Mouse (Mus musculus): ENCODE results near the gene Bard1.
A peak's percentile ranks its signal among the peaks of the same experiment; 100 is the strongest.

The Bard1 gene

GRCm38 (mm10) chr1:71102344-71103173 is at the start of gene Bard1:
Gene Bard1 (minus strand): TSS chr1:71103146.
- peak; percentile 99 for DNase-seq (ENCODE audit: low read depth, low spot score)

- no peak for DNase-seq (ENCODE audit: low read depth, low spot score)
Measured at GRCm38 (mm10) chr1:71127171-71127570, 24.2 kb upstream of the Bard1 start.

DNA sequence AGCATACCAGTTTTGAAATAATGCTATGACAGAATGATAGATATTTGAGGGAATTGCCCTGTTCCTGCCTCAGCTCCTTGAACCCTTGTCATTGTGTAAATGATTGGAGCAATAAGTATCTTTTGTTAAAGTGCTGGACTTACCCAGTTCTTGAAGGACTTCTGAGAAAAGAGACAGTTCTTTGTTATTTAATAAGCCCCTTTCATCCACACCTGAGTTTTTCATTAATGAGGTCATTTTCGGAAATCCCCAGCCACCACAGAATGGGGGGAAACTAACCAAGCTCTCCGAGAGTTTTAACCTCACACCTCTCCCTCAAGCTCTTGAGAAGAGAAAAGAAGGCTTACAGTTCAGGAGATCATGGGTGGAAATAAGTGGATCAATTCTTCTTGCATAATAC is 15.6 kb upstream of the Bard1 start:
- DNase-seq (ENCODE audit: low read depth, low spot score): no peak

GRCm38 (mm10) chr1:71117253-71117652 is 14.3 kb upstream of the Bard1 start:
- DNase-seq (ENCODE audit: low read depth, low spot score): no peak

DNA sequence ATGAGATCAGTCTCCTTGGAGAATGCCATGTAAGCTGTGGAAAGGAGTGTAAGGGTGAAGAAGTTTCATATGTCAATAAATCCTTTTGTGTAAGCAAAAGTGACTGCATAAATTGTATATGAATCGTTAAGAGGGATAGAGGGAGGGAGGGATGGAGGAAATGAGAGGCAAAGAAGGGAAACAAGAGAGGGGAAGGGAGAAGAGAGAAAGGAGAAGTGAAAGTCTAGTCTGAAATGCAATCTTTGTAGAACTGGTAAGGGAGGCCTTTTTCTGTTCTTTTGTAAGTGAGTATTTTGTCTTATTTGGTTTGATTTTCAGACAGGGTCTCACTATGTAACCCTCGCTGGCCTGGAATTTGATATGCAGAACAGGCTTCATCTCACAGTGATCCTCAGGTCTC is 12.8 kb upstream of the Bard1 start:
- no peak for DNase-seq (ENCODE audit: low read depth, low spot score)

DNA sequence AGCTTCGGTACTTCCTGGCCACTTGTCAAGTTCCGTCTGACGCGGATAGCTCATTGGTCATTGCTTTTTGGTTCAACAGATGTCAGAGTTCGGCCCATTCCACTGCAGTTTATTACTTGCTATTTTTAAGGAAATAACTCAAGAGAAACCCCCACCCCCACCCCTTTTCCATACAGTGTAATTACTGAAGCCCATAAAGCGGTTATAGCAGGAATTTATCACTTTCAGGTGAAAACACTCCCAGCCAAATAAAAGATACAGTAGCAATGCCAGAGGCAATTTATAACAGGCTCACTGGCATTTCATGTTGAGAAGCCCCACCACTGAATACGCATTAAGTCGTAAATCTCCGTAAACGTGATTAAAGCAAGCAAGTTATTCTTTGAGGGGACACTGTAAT is 6.9 kb upstream of the Bard1 start:
- no peak for DNase-seq (ENCODE audit: low read depth, low spot score)

DNA sequence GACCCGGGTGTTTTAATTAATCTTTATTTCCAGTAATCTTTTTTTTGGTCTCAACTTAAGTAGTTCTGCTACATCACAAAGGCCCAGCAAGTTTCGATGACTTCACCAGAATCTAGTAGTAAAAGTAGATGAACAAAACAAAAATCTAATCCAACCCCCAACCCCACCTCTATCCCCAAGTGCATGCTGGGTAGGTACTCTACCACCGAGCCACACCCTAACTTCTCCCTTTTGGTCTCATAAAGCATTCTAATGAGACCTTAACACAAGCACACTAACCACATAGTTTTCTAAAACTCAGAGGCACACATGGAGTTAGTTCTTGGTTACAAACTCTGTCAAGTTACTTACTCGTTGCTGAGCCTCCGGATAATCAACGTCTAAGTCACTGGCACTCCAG is 3.2 kb upstream of the Bard1 start:
- no peak for DNase-seq (ENCODE audit: low read depth, low spot score)

GRCm38 (mm10) chr1:71105724-71106123 is 2.8 kb upstream of the Bard1 start:
- DNase-seq (ENCODE audit: low read depth, low spot score): no peak

- DNase-seq (ENCODE audit: low read depth, low spot score): peak; percentile 5
Measured at GRCm38 (mm10) chr1:71103174-71103864, 373 bp upstream of the Bard1 start.

DNA sequence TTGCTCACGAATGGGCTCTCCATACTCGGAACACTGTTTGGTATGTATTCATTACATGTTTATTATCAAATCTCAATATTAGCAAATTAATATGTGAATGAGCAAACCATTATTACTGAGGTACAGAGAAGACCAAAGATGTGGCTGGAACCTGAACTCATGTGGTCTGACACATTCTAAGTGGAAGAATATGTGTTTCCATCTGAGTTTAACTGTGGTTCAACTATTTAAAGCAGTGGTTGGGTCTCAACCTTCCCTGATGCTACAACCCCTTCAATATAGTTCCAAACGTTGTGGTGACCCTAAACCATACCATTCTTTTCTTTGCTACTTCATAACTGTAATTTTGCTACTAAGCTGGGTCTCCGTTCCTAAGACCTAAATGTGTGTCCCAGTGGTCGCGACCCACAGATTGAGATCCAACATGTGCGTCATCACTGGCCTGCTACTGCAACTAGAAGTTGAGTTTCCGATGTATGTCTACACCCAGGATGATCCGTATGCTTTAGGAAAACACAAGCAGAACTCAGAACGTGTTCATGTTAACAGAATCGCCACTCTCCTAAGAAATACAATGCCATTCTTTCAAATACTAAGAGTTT is 1.5 kb downstream of the Bard1 start:
- peak; percentile 22 for DNase-seq (ENCODE audit: low read depth, low spot score)

- peak; percentile 12 for DNase-seq (ENCODE audit: low read depth, low spot score)
Measured at GRCm38 (mm10) chr1:71100591-71101368, 2.2 kb downstream of the Bard1 start.

GRCm38 (mm10) chr1:71099945-71100515 is 2.9 kb downstream of the Bard1 start:
- DNase-seq (ENCODE audit: low read depth, low spot score): peak; percentile 17

DNA sequence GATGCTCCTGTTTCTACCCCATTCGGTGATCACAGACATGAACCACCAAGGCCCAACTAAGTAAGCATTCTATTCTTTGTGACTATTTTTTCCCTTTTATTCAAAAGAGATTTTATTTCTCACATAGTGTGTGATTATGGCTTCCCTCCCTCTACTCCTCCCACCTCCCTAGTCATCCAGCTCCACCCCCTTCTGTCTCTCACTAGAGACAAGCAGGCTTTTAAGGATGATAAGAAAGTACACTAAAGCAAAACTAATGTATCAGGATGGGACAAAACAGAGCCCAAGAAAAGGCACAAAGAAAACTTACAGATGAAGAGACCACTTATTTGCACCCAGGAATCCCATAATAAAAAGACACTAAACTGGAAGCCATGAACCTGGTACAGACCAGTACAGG is 6.9 kb downstream of the Bard1 start:
- DNase-seq (ENCODE audit: low read depth, low spot score): peak; percentile 56

GRCm38 (mm10) chr1:71095211-71095805 is 7.6 kb downstream of the Bard1 start:
- DNase-seq (ENCODE audit: low read depth, low spot score): peak; percentile 63

GRCm38 (mm10) chr1:71075651-71076050 is 27.3 kb downstream of the Bard1 start:
- no peak for DNase-seq (ENCODE audit: low read depth, low spot score)

- DNase-seq (ENCODE audit: low read depth, low spot score): no peak
Measured at GRCm38 (mm10) chr1:71070771-71071170, 32.2 kb downstream of the Bard1 start.

- no peak for DNase-seq (ENCODE audit: low read depth, low spot score)
Measured at GRCm38 (mm10) chr1:71068728-71069304, 34.1 kb downstream of the Bard1 start.

GRCm38 (mm10) chr1:71063885-71064492 is 39.0 kb downstream of the Bard1 start:
- DNase-seq (ENCODE audit: low read depth, low spot score): no peak

DNA sequence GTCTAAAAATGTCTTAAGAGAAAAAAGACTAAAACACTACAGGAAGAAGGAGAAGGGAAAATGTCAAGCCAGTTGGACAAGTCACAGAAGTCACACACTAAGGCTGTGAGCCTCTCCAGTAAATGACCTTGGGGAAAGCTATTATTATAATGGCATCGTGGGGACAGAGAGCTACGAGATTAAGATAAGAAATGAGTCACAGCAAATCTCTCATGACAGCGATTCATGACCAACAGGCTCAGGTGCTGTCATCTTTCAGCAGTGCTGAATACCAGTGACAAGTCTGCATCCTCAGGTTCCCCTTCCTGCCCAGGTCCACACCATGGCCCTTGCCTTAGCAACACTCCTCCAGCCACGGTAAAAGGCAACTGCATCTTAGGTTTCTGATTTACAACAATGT is 46.8 kb downstream of the Bard1 start:
- no peak for DNase-seq (ENCODE audit: low read depth, low spot score)

DNA sequence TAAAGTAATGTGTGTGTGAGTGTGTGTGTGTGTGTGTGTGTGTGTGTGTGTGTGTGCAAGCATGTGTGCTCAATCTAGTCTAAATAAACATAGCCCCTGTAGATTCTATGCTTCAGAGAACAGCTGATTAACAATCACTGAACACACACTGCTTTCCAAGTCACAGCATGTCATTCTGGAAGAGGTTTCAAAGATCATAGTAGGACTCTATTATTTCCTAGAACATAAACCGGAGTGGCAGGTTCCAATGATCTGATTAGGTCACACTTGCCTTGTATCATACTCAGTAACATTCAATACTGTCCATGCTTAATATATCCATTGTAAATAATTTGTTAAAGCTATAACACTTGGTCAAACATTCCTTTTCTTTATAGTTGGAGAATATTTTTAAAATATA is 47.5 kb downstream of the Bard1 start:
- DNase-seq (ENCODE audit: low read depth, low spot score): no peak
